Mouse (Mus musculus): ENCODE data around the gene Krtap4-1.

DNA sequence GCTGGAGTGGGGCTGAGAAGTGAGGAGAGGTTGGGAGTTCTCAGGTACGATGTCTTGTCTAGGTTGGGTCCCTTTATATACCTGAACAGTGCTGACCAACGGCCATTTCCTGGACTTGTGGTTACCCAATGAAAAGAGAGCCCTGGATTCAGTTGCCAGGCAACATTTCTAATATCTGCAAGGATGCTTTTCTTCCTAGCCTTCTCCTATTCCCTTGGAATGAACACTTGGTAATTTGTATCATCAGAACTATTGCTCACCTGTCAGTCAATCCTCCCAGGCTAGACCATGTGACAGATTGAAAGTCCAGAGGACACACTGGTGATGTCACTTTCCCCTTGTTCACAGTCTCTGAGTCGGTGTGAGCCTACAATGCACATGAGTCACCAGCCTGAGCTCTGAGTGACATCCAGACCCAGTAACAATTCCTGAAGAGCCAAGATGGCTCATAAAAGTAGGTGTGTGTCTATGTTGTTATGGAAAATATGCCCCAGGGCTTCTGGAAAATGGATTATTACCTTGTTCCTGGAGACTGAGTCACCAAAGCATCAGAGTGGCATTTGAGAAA is 13.2 kb downstream of the Krtap4-1 start, which contains the start of gene Krtap2-4:
- TF ChIP-seq CTCF (IDR thresholded peaks at IDR 0.05; ENCODE audit: control insufficient read depth, insufficient read depth, low read length) (no peak), POLR2A (IDR thresholded peaks at IDR 0.05; ENCODE audit: borderline replicate concordance, control insufficient read depth, low read depth, low read length) (no peak)

All from bone marrow, adult 2 months (tissue).